Mouse (Mus musculus) cortical plate, adult 2 months (tissue): ENCODE results near the gene Slc22a18.

Experiments used
- CTCF ChIP-seq: fragments of 200-500 bp; IDR thresholded peaks from 2 replicates; pipeline ENCODE4 v1.5.1; 2011; ENCODE audit warnings: mild to moderate bottlenecking, control low read depth, low read length; ENCODE audit not compliant: insufficient read depth; ENCODE audit errors: extremely low read depth
- POLR2A ChIP-seq: fragments of 200-500 bp; IDR thresholded peaks from 2 replicates; pipeline ENCODE4 v1.6.1; 2011; ENCODE audit warnings: mild to moderate bottlenecking, low read length, control low read depth; ENCODE audit not compliant: insufficient read depth; ENCODE audit errors: extremely low read depth

DNA sequence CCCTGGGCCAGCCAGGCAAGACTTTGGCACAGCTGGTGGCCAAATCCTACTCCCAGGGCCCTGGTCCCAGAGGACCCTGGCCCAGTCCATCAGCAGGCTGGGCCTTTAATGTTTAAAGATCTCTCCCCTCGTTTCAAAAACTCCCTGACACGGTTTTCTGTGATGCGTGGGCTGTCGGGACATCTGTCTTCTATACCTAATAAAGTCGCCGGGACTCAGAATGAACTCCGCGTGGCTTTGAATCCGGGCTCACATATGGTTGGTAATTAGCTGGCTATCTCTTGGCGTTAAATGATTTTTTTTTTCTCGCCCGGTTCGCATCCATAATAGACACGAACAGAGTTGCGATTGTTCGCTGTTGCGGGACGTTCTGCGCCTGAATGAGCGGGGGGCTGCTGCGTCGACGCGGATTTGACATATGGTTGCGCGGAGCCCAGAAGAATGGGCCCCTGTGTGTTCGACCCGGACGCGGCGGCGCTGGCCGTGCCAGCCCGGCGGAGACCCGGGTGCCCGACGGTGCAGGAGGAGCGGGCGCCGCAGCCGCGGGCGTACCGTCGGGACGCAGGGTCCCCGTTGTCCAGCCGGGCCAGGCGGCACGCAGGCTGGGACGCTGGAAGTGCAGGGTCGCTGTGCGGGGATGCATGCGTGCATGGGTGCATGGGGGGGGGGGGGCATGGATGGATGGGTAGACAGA is 28.4 kb upstream of the Slc22a18 start:
- TF ChIP-seq CTCF (no peak), POLR2A (no peak)
